Mouse (Mus musculus): Measurements from ENCODE around the gene Tspan32. TPM values are rescaled to one million over a fixed set of nuclear protein-coding genes. Genes with fewer than 3 reads are reported as not detected.

The Tspan32 gene
- polyA plus RNA-seq (2015; fragmentation: Nextera tagmentation; extraction: Ambion mirVana) = 2.2 and 2.8 TPM in 2 replicates

GRCm38 (mm10) chr7:143004727-143005343, at the start of gene Tspan32:
Gene Tspan32, plus strand, starts transcription at chr7:143005046.
- peaks cover 20% of the 10 kb centered on the region for H3K4me1 ChIP-seq (replicated peaks)
- no peak for ATAC-seq
- no peak within 1 kb of the TSS for H3K9ac ChIP-seq
- WGBS = 82% methylated on average over 4 of the region's 4 CpGs
- H3K36me3 ChIP-seq = no peaks in the 10 kb centered on the region
- H3K27ac ChIP-seq = 0 out of 2 replicates have a peak within 1 kb of the TSS, but pooled peaks have one; percentile 1
- H3K27me3 ChIP-seq (replicated peaks) = no peaks in the 10 kb centered on the region
- H3K4me2 ChIP-seq (replicated peaks) = 0 out of 2 replicates have a peak within 1 kb of the TSS, but pooled peaks have one; percentile 5
- H3K4me3 ChIP-seq (replicated peaks) = no peak within 1 kb of the TSS
- H3K9me3 ChIP-seq = no peaks in the 10 kb centered on the region

GRCm38 (mm10) chr7:142956018-142956417, 48.8 kb upstream of the Tspan32 start:
- no peak overlapping the region for H3K9ac ChIP-seq
- no peaks in the 10 kb centered on the region for H3K4me1 ChIP-seq (replicated peaks)
- H3K9me3 ChIP-seq = no peaks in the 10 kb centered on the region
- no peaks in the 10 kb centered on the region for H3K36me3 ChIP-seq
- H3K27ac ChIP-seq = no peak overlapping the region
- ATAC-seq = no peak
- H3K4me3 ChIP-seq (replicated peaks) = no peak overlapping the region
- 64% methylated on average over 2 of the region's 2 CpGs for whole genome bisulfite sequencing
- 0 out of 2 replicates have a peak, but pooled peaks cover 3% of the 10 kb centered on the region for H3K27me3 ChIP-seq (replicated peaks)
- H3K4me2 ChIP-seq (replicated peaks) = no peak overlapping the region

- Histone ChIP-seq H3K27ac (no peak overlapping the region), H3K27me3 (replicated peaks) (0 out of 2 replicates have a peak, but pooled peaks cover 3% of the 10 kb centered on the region), H3K4me3 (replicated peaks) (no peak overlapping the region), H3K36me3 (no peaks in the 10 kb centered on the region), H3K4me2 (replicated peaks) (no peak overlapping the region), H3K9me3 (no peaks in the 10 kb centered on the region), H3K4me1 (replicated peaks) (no peaks in the 10 kb centered on the region), H3K9ac (no peak overlapping the region)
- 100% methylated on average over 1 of the region's 1 CpGs for WGBS
- ATAC-seq = no peak
These were observed 46.0 kb upstream of the Tspan32 start for GRCm38 (mm10) chr7:142958817-142959216.

- WGBS = 79% methylated on average over 4 of the region's 4 CpGs
- Histone ChIP-seq H3K4me3 (replicated peaks) (no peak overlapping the region), H3K9ac (no peak overlapping the region), H3K9me3 (no peaks in the 10 kb centered on the region), H3K4me1 (replicated peaks) (no peaks in the 10 kb centered on the region), H3K27me3 (replicated peaks) (peaks cover 12% of the 10 kb centered on the region), H3K27ac (no peak overlapping the region), H3K4me2 (replicated peaks) (no peak overlapping the region), H3K36me3 (no peaks in the 10 kb centered on the region)
- ATAC-seq = no peak
These were observed 45.1 kb upstream of the Tspan32 start for GRCm38 (mm10) chr7:142959752-142960151.

- ATAC-seq = peak; percentile 87
- Histone ChIP-seq H3K27me3 (replicated peaks) (peaks cover 74% of the 10 kb centered on the region), H3K36me3 (no peaks in the 10 kb centered on the region), H3K9me3 (no peaks in the 10 kb centered on the region), H3K4me2 (replicated peaks) (peak overlapping the region; percentile 99), H3K4me1 (replicated peaks) (peaks cover 22% of the 10 kb centered on the region), H3K4me3 (replicated peaks) (peak overlapping the region; percentile 48), H3K27ac (peak overlapping the region; percentile 68), H3K9ac (peak overlapping the region; percentile 50)
- 2% methylated on average over 36 of the region's 36 CpGs for WGBS
These were observed 37.4 kb upstream of the Tspan32 start for GRCm38 (mm10) chr7:142967414-142967883.

- Histone ChIP-seq H3K36me3 (no peaks in the 10 kb centered on the region), H3K27me3 (replicated peaks) (peaks cover 74% of the 10 kb centered on the region), H3K27ac (peak overlapping the region; percentile 68), H3K4me1 (replicated peaks) (peaks cover 22% of the 10 kb centered on the region), H3K4me2 (replicated peaks) (peak overlapping the region; percentile 99), H3K4me3 (replicated peaks) (peak overlapping the region; percentile 48), H3K9ac (peak overlapping the region; percentile 50), H3K9me3 (no peaks in the 10 kb centered on the region)
- under 1% methylated on average over 90 of the region's 90 CpGs for WGBS
- peak; percentile 61 for ATAC-seq
These were observed 36.7 kb upstream of the Tspan32 start for GRCm38 (mm10) chr7:142967884-142968808.

- Histone ChIP-seq H3K9ac (peak within 1 kb of the TSS; percentile 50), H3K4me2 (replicated peaks) (peak within 1 kb of the TSS; percentile 99), H3K27me3 (replicated peaks) (peaks cover 73% of the 10 kb centered on the region), H3K27ac (no peak within 1 kb of the TSS), H3K4me1 (replicated peaks) (peaks cover 22% of the 10 kb centered on the region), H3K4me3 (replicated peaks) (peak within 1 kb of the TSS; percentile 48), H3K36me3 (no peaks in the 10 kb centered on the region), H3K9me3 (no peaks in the 10 kb centered on the region)
- under 1% methylated on average over 51 of the region's 51 CpGs for WGBS
- ATAC-seq = peak; percentile 54
These were observed 35.9 kb upstream of the Tspan32 start, which contains the start of gene Ascl2 for GRCm38 (mm10) chr7:142968809-142969511. Gene Ascl2, minus strand, starts transcription at chr7:142969264.

GRCm38 (mm10) chr7:142981908-142982307, 22.9 kb upstream of the Tspan32 start:
- H3K27me3 ChIP-seq (replicated peaks) = no peaks in the 10 kb centered on the region
- WGBS = 60% methylated on average over 4 of the region's 4 CpGs
- H3K4me2 ChIP-seq (replicated peaks) = no peak overlapping the region
- H3K9me3 ChIP-seq = no peaks in the 10 kb centered on the region
- ATAC-seq = no peak
- no peak overlapping the region for H3K27ac ChIP-seq
- no peak overlapping the region for H3K4me3 ChIP-seq (replicated peaks)
- H3K36me3 ChIP-seq = no peaks in the 10 kb centered on the region
- no peak overlapping the region for H3K9ac ChIP-seq
- no peaks in the 10 kb centered on the region for H3K4me1 ChIP-seq (replicated peaks)

GRCm38 (mm10) chr7:142985146-142985545, 19.7 kb upstream of the Tspan32 start:
- WGBS = 89% methylated on average over 4 of the region's 4 CpGs
- H3K27me3 ChIP-seq (replicated peaks) = no peaks in the 10 kb centered on the region
- H3K27ac ChIP-seq = no peak overlapping the region
- no peaks in the 10 kb centered on the region for H3K4me1 ChIP-seq (replicated peaks)
- no peaks in the 10 kb centered on the region for H3K9me3 ChIP-seq
- H3K4me3 ChIP-seq (replicated peaks) = no peak overlapping the region
- H3K4me2 ChIP-seq (replicated peaks) = no peak overlapping the region
- no peak overlapping the region for H3K9ac ChIP-seq
- ATAC-seq = no peak
- H3K36me3 ChIP-seq = no peaks in the 10 kb centered on the region

GRCm38 (mm10) chr7:142987718-142988117, 17.1 kb upstream of the Tspan32 start:
- Histone ChIP-seq H3K36me3 (no peaks in the 10 kb centered on the region), H3K27ac (no peak overlapping the region), H3K4me2 (replicated peaks) (no peak overlapping the region), H3K4me1 (replicated peaks) (no peaks in the 10 kb centered on the region), H3K4me3 (replicated peaks) (no peak overlapping the region), H3K9me3 (no peaks in the 10 kb centered on the region), H3K27me3 (replicated peaks) (no peaks in the 10 kb centered on the region), H3K9ac (no peak overlapping the region)
- 65% methylated on average over 3 of the region's 3 CpGs for WGBS
- ATAC-seq = no peak

GRCm38 (mm10) chr7:142995004-142995403, 9.8 kb upstream of the Tspan32 start:
- Histone ChIP-seq H3K4me3 (replicated peaks) (no peak overlapping the region), H3K36me3 (no peaks in the 10 kb centered on the region), H3K4me1 (replicated peaks) (no peaks in the 10 kb centered on the region), H3K27ac (no peak overlapping the region), H3K9me3 (no peaks in the 10 kb centered on the region), H3K9ac (no peak overlapping the region), H3K27me3 (replicated peaks) (no peaks in the 10 kb centered on the region), H3K4me2 (replicated peaks) (no peak overlapping the region)
- no peak for ATAC-seq

Measured in intestine, embryonic 15.5 days (tissue).